8 mouse cellular contexts compared by ENCODE assay signal in genomic region chr1:34802290-34802642, GRCm38 (mm10). TPM values are rescaled to one million over a fixed set of nuclear protein-coding genes. Genes with fewer than 3 reads are reported as not detected.
DNase-seq lines count a peak whose midpoint lies in the region; ATAC-seq and TF ChIP-seq lines count a peak whose summit lies in the region.

No protein-coding gene starts in this region.

- 31% methylated on average over 7 of the region's 7 CpGs for WGBS in kidney, embryonic 14.5 days
- WGBS in hindbrain, embryonic 11.5 days = 34% methylated on average over 7 of the region's 7 CpGs
- 17% methylated on average over 7 of the region's 7 CpGs for WGBS in liver, embryonic 14.5 days (ENCODE audit: insufficient replicate concordance)

- no peak for TF ChIP-seq CTCF in liver, embryonic 14.5 days (IDR thresholded peaks at IDR 0.05; ENCODE audit: low read depth)

- H3K27me3 ChIP-seq in kidney, embryonic 14.5 days (ENCODE audit: control insufficient read depth, insufficient read depth, low read length) = no peaks in the 10 kb centered on the region
- no peaks in the 10 kb centered on the region for H3K27me3 ChIP-seq in hindbrain, embryonic 11.5 days (ENCODE audit: control insufficient read depth, insufficient read depth, low read length)
- H3K27me3 ChIP-seq in liver, embryonic 14.5 days (ENCODE audit: control insufficient read depth, insufficient read depth, low read length) = no peaks in the 10 kb centered on the region

- no peak for TF ChIP-seq EP300 in liver, embryonic 14.5 days (IDR thresholded peaks at IDR 0.05; ENCODE audit: low read depth)

- no peaks in the 10 kb centered on the region for H3K36me3 ChIP-seq in kidney, embryonic 14.5 days (ENCODE audit: control insufficient read depth, insufficient read depth, low read length)
- no peaks in the 10 kb centered on the region for H3K36me3 ChIP-seq in hindbrain, embryonic 11.5 days (ENCODE audit: control insufficient read depth, insufficient read depth, low read length)
- H3K36me3 ChIP-seq in liver, embryonic 14.5 days (replicated peaks; ENCODE audit: control insufficient read depth, insufficient read depth, low read depth) = no peaks in the 10 kb centered on the region

- no peaks in the 10 kb centered on the region for H3K9me3 ChIP-seq in kidney, embryonic 14.5 days (ENCODE audit: control insufficient read depth, low read length)
- H3K9me3 ChIP-seq in hindbrain, embryonic 11.5 days (ENCODE audit: control insufficient read depth, low read length) = no peaks in the 10 kb centered on the region
- H3K9me3 ChIP-seq in liver, embryonic 14.5 days (ENCODE audit: control insufficient read depth, low read length) = no peaks in the 10 kb centered on the region

- peak overlapping the region; percentile 69 for H3K4me3 ChIP-seq in kidney, embryonic 14.5 days (ENCODE audit: low read length)
- H3K4me3 ChIP-seq in hindbrain, embryonic 11.5 days (ENCODE audit: low read depth, low read length) = peak overlapping the region; percentile 59
- peak overlapping the region; percentile 61 to 67 for H3K4me3 ChIP-seq in liver, embryonic 14.5 days (ENCODE audit: insufficient read depth in 1 of 2, low read depth in 2 of 2, low read length in 2 of 2)

- peak overlapping the region; percentile 53 for H3K9ac ChIP-seq in kidney, embryonic 14.5 days (ENCODE audit: low read depth, low read length)
- H3K9ac ChIP-seq in hindbrain, embryonic 11.5 days (ENCODE audit: low read depth, low read length) = peak overlapping the region; percentile 66
- H3K9ac ChIP-seq in liver, embryonic 14.5 days (replicated peaks) = no peak overlapping the region

- ATAC-seq in kidney, embryonic 14.5 days (ENCODE audit: low FRiP score, low TSS enrichment) = peak; percentile 4; the same call in 1 of the 2 replicates
- ATAC-seq in hindbrain, embryonic 11.5 days (ENCODE audit: low FRiP score) = no peak; the same call in none of the 2 replicates
- ATAC-seq in liver, embryonic 14.5 days (ENCODE audit: insufficient read depth) = peak; percentile 21; the same call in 1 of the 2 replicates

- no peak overlapping the region for H3K27ac ChIP-seq in kidney, embryonic 14.5 days (ENCODE audit: low read depth, low read length)
- 0 out of 2 replicates have a peak overlapping the region, but pooled peaks have one; percentile 68 for H3K27ac ChIP-seq in hindbrain, embryonic 11.5 days (ENCODE audit: low read depth, low read length)
- no peak overlapping the region for H3K27ac ChIP-seq in liver, embryonic 14.5 days

- peak overlapping the region; percentile 93 for H3K4me2 ChIP-seq in kidney, embryonic 14.5 days (replicated peaks; ENCODE audit: low read depth, low read length)
- peak overlapping the region; percentile 92 for H3K4me2 ChIP-seq in hindbrain, embryonic 11.5 days (replicated peaks; ENCODE audit: low read depth, low read length)
- H3K4me2 ChIP-seq in liver, embryonic 14.5 days (ENCODE audit: low read depth) = peak overlapping the region; percentile 76

- no peak for DNase-seq in kidney, postnatal 14 days
- peak; percentile 37 for DNase-seq in c-Kit-positive CD71-negative TER-119-negative erythroid progenitor cells, embryonic 14.5 days (ENCODE audit: low read depth)
- DNase-seq in hindbrain, embryonic 11.5 days (ENCODE audit: low spot score) = no peak
- DNase-seq in liver, embryonic 14.5 days (ENCODE audit: low read depth in 3 of 3, low spot score in 3 of 3) = no peak
- DNase-seq in naive thymus-derived CD4-positive, alpha-beta T cell, adult 2 months (ENCODE audit: low read depth) = peak; percentile 81
- DNase-seq in urinary bladder, postnatal 10 days (ENCODE audit: low spot score) = no peak
- DNase-seq in urinary bladder, adult 2 months (ENCODE audit: low spot score) = no peak

- peaks cover 5% of the 10 kb centered on the region; the same call in 1 of the 2 replicates for H3K4me1 ChIP-seq in kidney, embryonic 14.5 days (ENCODE audit: control insufficient read depth, insufficient read depth, low read length)
- H3K4me1 ChIP-seq in hindbrain, embryonic 11.5 days (replicated peaks; ENCODE audit: control insufficient read depth, insufficient read depth, low read length) = peaks cover 10% of the 10 kb centered on the region
- peaks cover 0 to 7% of the 10 kb centered on the region in 2 experiments; a peak in 1 of 4 replicates for H3K4me1 ChIP-seq in liver, embryonic 14.5 days (replicated peaks; ENCODE audit: control insufficient read depth in 2 of 2, insufficient read depth in 2 of 2, low read length in 1 of 2)

RNA-seq across cellular contexts. Expression of gene Fam168b, which starts 40.6 kb away (rescaled TPM):
- 39.8 and 68.8 TPM in 2 replicates for polyA plus RNA-seq in kidney, embryonic 14.5 days (2014; fragmentation: Nextera tagmentation; extraction: Ambion mirVana)
- 75.6 and 106 TPM in 2 replicates for polyA plus RNA-seq in hindbrain, embryonic 11.5 days (2014; fragmentation: Nextera tagmentation; extraction: Ambion mirVana)
- 19.8 and 22.9 TPM in 2 replicates for polyA plus RNA-seq in liver, embryonic 14.5 days (2012; rRNA removed)
- 11.0 and 13.0 TPM in 2 replicates for polyA plus RNA-seq in liver, embryonic 14.5 days (2014; fragmentation: Nextera tagmentation; extraction: Ambion mirVana)
- polyA plus RNA-seq in urinary bladder, adult 2 months (2012; rRNA removed) = 90.5 and 98.5 TPM in 2 replicates

RNA-seq across cellular contexts. Expression of gene Plekhb2, which starts 47.5 kb away (rescaled TPM):
- 18.7 and 36.0 TPM in 2 replicates for polyA plus RNA-seq in kidney, embryonic 14.5 days (2014; fragmentation: Nextera tagmentation; extraction: Ambion mirVana)
- polyA plus RNA-seq in hindbrain, embryonic 11.5 days (2014; fragmentation: Nextera tagmentation; extraction: Ambion mirVana) = 53.5 and 56.7 TPM in 2 replicates
- 2.9 and 4.0 TPM in 2 replicates for polyA plus RNA-seq in liver, embryonic 14.5 days (2012; rRNA removed)
- 8.0 and 8.1 TPM in 2 replicates for polyA plus RNA-seq in liver, embryonic 14.5 days (2014; fragmentation: Nextera tagmentation; extraction: Ambion mirVana)
- 120 and 125 TPM in 2 replicates for polyA plus RNA-seq in urinary bladder, adult 2 months (2012; rRNA removed)

Comparison
In these comparisons a context has a peak if more than half of its experiments do, and no peak if none do; other contexts are left out.
1. DNase-seq: peak in c-Kit-positive CD71-negative TER-119-negative erythroid progenitor cells, embryonic 14.5 days (single experiment) and naive thymus-derived CD4-positive, alpha-beta T cell, adult 2 months (single experiment); none in kidney, postnatal 14 days (single experiment), hindbrain, embryonic 11.5 days (single experiment), liver, embryonic 14.5 days (0 of 3), urinary bladder, postnatal 10 days (single experiment) and urinary bladder, adult 2 months (single experiment).
2. Peak in every context shown above with its lines, with median percentiles within 50 percentile points of each other: H3K4me2 ChIP-seq and H3K4me3 ChIP-seq.